Mouse (Mus musculus) small intestine, adult 2 months (tissue): ENCODE measurements around the gene Mmp24.
"Not testable (repeated sequence)": the region's sequence is repeated elsewhere in the genome, so short reads cannot be mapped to it uniquely, and the experiment has no call there.

Experiments
- CTCF ChIP-seq: fragments of 200-500 bp; IDR thresholded peaks from 2 replicates; pipeline ENCODE4 v1.5.1; 2012; ENCODE audit warnings: low read depth, mild to moderate bottlenecking, control low read depth, inconsistent platforms, low read length, moderate library complexity, mixed read lengths; ENCODE audit not compliant: insufficient replicate concordance, insufficient read length; ENCODE audit errors: extremely low read depth
- POLR2A ChIP-seq: fragments of 200-500 bp; IDR thresholded peaks from 2 replicates; pipeline ENCODE4 v1.6.1; 2012; ENCODE audit warnings: low read depth, mild to moderate bottlenecking, control low read depth, inconsistent platforms, low read length, moderate library complexity

- TF ChIP-seq POLR2A, CTCF: not testable (repeated sequence)
These were observed 56.9 kb downstream of the Mmp24 start for GRCm38 (mm10) chr2:155832087-155832486.
